Mouse (Mus musculus): ENCODE measurements at regions not wholly inside any gene's neighbourhood (a gene's known extent, or its start where the extent isn't known, plus 50 kb on each side); places are given as distances from the start of the nearest gene placed in this dataset.

GRCm38 (mm10) chr6:79099051-79099450 is 630.4 kb upstream of the Reg3g start:
- peak; percentile 50; the same call in 1 of the 2 replicates for ATAC-seq (ENCODE audit: low TSS enrichment)

GRCm38 (mm10) chr6:79057531-79057930 is 588.9 kb upstream of the Reg3g start:
- no peak for ATAC-seq (ENCODE audit: low TSS enrichment)
